Mouse (Mus musculus) liver, embryonic 12.5 days (tissue): ENCODE data around the gene Pou2af1. TPM values are rescaled to one million over a fixed set of nuclear protein-coding genes. Genes with fewer than 3 reads are reported as not detected.

ENCODE experiments used
- ATAC-seq: fragments of 200-750 bp; cut with Nextera tagmentation; 2 replicates; pipeline ENCODE4 v1.8.0; 2017; ENCODE audit warnings: moderate number of reproducible peaks, mild to moderate bottlenecking, moderate library complexity
- H3K27ac ChIP-seq: fragments of 300-500 bp; sonication (generic); 2 replicates; pipeline ENCODE4 v1.5.1; 2016; ENCODE audit warnings: mild to moderate bottlenecking
- H3K27me3 ChIP-seq: fragments of 300-500 bp; sonication (generic); replicated peaks from 2 replicates; pipeline ENCODE4 v1.6.1; 2016; ENCODE audit warnings: mild to moderate bottlenecking, moderate library complexity
- H3K36me3 ChIP-seq: fragments of 300-500 bp; sonication (generic); 2 replicates; pipeline ENCODE4 v1.6.1; 2016; ENCODE audit warnings: mild to moderate bottlenecking, moderate library complexity
- H3K4me1 ChIP-seq: fragments of 300-500 bp; sonication (generic); 2 replicates; pipeline ENCODE4 v1.6.1; 2016
- H3K4me2 ChIP-seq: fragments of 300-500 bp; sonication (generic); 2 replicates; pipeline ENCODE4 v1.6.1; 2016; ENCODE audit warnings: mild to moderate bottlenecking, moderate library complexity
- H3K4me3 ChIP-seq: fragments of 300-500 bp; sonication (generic); 2 replicates; pipeline ENCODE4 v1.5.1; 2016; ENCODE audit warnings: mild to moderate bottlenecking, moderate library complexity
- H3K9ac ChIP-seq: fragments of 300-500 bp; sonication (generic); 2 replicates; pipeline ENCODE4 v1.6.1; 2016; ENCODE audit warnings: mild to moderate bottlenecking, moderate library complexity
- H3K9me3 ChIP-seq: fragments of 300-500 bp; sonication (generic); replicated peaks from 2 replicates; pipeline ENCODE4 v1.6.1; 2016; ENCODE audit warnings: mild to moderate bottlenecking, moderate library complexity
- WGBS: fragments of 180-500 bp; shearing (Covaris S2); methylation state at CpG from one replicate; pipeline ENCODE4 v1.1.7; 2016; ENCODE audit not compliant: insufficient replicate concordance; 5-methylcytosine and 5-hydroxymethylcytosine counted together
- polyA plus RNA-seq: library from polyadenylated mRNA; unstranded; fragments of >200 nt; fragmentation: Nextera tagmentation; extraction: Ambion mirVana; gene quantifications from 2 replicates; pipeline ENCODE4 v1.2.1, GENCODE M21; 2016

The Pou2af1 gene
- polyA plus RNA-seq, 1 experiment from 2014 or later, result 0.05 TPM

DNA sequence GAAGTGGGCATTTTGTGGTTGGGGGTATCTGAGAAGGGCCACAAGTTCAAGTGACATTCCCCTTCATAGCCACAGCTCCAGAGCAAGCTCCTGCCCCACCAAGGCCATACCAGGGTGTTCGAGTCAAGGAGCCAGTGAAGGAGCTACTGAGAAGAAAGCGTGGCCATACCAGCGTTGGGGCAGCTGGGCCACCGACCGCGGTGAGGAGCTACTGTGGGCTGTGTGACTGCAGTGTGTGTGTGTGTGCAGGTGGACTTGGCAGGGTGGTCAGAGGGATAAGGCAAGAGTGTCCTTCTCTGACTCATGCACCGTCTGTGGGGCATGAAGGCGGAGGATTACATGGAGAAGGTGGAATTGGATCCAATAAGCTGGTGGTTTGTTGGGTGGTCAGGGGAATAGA, 18.7 kb downstream of the Pou2af1 start:
- Histone ChIP-seq H3K9ac (no peak overlapping the region), H3K27me3 (no peaks in the 10 kb centered on the region), H3K27ac (no peak overlapping the region), H3K9me3 (no peaks in the 10 kb centered on the region), H3K4me2 (no peak overlapping the region), H3K4me1 (no peaks in the 10 kb centered on the region), H3K4me3 (no peak overlapping the region), H3K36me3 (no peaks in the 10 kb centered on the region)
- ATAC-seq, result no peak
- WGBS, result 82% methylated on average over 8 of the region's 8 CpGs

DNA sequence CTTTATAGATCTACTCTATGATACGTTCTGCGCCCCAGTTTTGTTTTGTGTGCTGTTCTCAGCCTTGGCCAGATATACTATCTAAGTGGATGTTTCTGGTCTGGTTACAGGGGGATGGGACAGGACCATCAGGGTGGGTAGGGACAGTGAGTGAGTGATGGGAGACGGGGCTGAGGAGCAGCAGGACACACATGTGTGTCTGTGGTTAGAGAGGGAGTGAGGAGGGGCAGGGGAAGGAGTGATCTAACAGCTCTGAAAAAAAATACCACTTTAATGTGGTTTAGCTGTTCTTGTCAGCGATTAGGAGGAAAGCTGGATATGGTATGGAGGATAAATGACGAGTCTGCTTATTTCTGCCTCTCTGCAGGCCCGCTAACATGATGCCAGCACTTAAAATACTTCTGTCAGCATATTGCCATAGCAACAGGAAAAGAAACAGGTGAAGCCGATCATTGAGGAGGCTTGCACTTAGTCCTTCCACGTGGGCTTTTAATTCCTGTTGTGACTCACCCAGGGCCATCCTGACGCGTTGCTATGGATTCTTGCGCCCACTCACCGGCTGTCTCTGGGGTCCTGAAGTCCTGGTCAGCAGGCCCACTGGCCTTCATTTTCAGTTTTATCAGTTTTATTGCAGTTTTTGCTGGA, 25.4 kb downstream of the Pou2af1 start:
- Histone ChIP-seq H3K4me1 (no peaks in the 10 kb centered on the region), H3K27ac (no peak overlapping the region), H3K4me2 (no peak overlapping the region), H3K36me3 (no peaks in the 10 kb centered on the region), H3K27me3 (no peaks in the 10 kb centered on the region), H3K4me3 (no peak overlapping the region), H3K9ac (no peak overlapping the region), H3K9me3 (no peaks in the 10 kb centered on the region)
- ATAC-seq, result no peak
- 38% methylated on average over 12 of the region's 12 CpGs for WGBS

DNA sequence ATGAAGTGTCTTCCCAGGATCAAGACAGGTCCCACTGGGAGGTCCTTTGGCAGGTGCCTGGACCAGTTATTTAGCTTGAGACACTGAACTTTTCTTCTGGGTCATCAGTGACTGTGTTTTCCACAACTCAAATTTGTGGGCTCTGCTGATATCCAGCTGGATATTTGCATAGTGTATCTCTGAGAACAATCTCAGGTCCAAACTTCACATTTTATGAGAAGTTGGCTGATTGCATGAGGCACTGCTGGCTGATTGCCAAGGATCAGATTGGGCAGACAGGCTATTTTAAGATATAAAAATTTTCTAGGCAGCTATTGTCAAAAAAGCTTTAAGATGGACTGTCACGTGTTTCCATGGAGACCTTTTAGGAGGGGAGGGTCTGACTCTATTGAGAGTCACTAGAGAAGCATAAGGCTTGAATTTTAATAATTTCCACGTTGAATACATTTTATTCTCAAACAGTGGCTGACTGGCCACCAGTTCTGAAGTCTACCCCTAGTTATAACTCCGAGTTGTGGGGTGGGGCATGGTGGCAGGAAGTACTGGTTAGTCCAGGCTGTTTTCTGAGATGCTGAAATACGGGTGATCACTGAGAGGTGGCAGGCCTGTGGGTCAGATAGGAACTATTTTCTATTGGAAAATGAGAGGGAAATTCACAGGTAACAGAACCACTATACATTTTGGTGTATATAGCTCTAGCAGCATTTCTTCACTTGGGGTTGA, 43.4 kb downstream of the Pou2af1 start:
- Histone ChIP-seq H3K9me3 (no peaks in the 10 kb centered on the region), H3K27me3 (no peaks in the 10 kb centered on the region), H3K4me1 (no peaks in the 10 kb centered on the region), H3K4me2 (no peak overlapping the region), H3K36me3 (no peaks in the 10 kb centered on the region), H3K27ac (no peak overlapping the region), H3K4me3 (no peak overlapping the region), H3K9ac (no peak overlapping the region)
- 41% methylated on average over 4 of the region's 4 CpGs for WGBS
- ATAC-seq, result no peak

DNA sequence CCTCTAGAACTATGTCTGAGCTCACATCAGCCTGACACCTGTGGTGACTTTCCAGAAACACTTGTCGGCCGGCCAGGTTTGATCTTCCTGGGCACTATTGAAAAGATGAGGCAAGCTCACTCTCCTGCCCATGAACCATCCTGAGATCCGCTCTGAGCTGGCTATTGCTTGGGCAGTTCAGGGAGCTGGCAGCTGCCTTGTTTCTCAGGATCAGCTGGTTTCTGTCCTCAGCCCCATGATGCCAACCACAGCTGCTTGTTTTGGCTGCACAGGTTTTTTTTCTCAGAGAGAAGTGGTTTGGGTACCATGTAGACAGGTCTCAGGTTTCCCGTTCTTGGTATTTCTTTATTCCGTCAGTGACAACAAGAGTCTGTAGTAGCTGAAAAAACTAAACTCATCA, 44.9 kb downstream of the Pou2af1 start:
- WGBS, result 69% methylated on average over 5 of the region's 5 CpGs
- Histone ChIP-seq H3K36me3 (no peaks in the 10 kb centered on the region), H3K4me3 (no peak overlapping the region), H3K4me2 (no peak overlapping the region), H3K27me3 (no peaks in the 10 kb centered on the region), H3K9ac (no peak overlapping the region), H3K27ac (no peak overlapping the region), H3K4me1 (no peaks in the 10 kb centered on the region), H3K9me3 (no peaks in the 10 kb centered on the region)
- ATAC-seq, result no peak

DNA sequence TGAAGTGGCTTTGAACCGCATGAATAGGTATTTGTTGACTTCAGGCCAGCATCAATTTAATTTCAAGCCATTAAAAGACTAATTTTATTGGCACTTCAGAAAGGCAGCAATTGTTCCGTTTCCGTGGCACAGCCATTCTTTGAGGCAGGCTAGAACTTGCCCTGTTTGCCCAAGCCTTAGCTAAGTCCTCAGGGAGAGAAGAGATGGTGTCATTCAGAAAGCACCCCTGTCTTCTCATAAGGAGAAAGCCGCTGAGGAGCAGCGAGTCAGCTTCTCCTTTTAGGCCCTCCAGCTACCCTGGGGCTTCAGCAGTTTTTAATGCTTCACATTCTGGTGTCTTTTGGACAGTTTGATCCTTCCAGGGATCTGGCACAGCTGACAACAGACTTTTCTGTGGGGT, 55.3 kb downstream of the Pou2af1 start:
- no peak overlapping the region for H3K4me3 ChIP-seq
- H3K36me3 ChIP-seq, result no peaks in the 10 kb centered on the region
- H3K9ac ChIP-seq, result no peak overlapping the region
- no peaks in the 10 kb centered on the region for H3K4me1 ChIP-seq
- WGBS, result 61% methylated on average over 5 of the region's 5 CpGs
- H3K27ac ChIP-seq, result no peak overlapping the region
- H3K27me3 ChIP-seq, result no peaks in the 10 kb centered on the region
- H3K9me3 ChIP-seq, result no peaks in the 10 kb centered on the region
- no peak for ATAC-seq
- no peak overlapping the region for H3K4me2 ChIP-seq

DNA sequence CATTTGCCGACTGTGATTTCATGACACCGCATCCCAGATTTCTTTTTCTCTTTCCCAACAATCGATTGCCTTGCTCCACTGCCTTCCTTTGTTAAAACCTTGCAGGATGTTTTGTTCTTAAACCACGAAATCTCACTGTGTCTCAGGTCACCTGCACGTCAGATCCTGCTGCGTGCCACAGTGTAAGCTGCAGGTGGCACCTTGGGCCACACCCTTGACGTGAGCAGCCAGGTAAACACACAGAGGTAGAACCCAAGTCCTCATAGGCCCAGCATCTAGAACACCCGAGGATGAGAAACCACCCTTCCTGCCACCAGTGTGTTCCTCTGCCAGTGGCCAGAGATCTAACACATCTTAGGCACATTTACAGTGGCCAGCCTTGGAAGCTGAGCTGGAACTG, 57.6 kb downstream of the Pou2af1 start:
- ATAC-seq, result no peak
- H3K9me3 ChIP-seq, result no peaks in the 10 kb centered on the region
- H3K27ac ChIP-seq, result no peak overlapping the region
- H3K9ac ChIP-seq, result no peak overlapping the region
- no peaks in the 10 kb centered on the region for H3K36me3 ChIP-seq
- no peak overlapping the region for H3K4me3 ChIP-seq
- no peak overlapping the region for H3K4me2 ChIP-seq
- H3K27me3 ChIP-seq, result no peaks in the 10 kb centered on the region
- H3K4me1 ChIP-seq, result no peaks in the 10 kb centered on the region
- 65% methylated on average over 8 of the region's 8 CpGs for WGBS

DNA sequence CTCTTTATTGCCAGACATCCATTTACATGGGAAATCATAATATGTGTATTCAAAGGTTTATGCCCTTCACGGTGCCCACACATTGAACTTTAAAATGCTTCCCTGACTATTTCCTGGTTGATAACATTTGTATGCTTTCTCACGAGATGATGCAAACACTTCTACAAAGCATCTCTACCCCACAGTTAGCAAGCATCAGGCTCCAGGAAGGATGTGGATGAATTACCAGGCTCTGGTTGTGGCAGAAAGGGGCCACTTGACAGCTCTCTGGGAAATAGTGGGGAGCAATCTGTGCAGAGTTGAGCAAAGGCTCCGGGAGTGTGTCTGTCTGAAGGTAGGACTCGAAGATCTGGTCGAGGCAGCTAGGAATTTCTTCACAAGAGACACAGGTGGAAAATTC, 58.6 kb downstream of the Pou2af1 start:
- no peak for ATAC-seq
- Histone ChIP-seq H3K27ac (no peak overlapping the region), H3K4me2 (no peak overlapping the region), H3K4me1 (no peaks in the 10 kb centered on the region), H3K27me3 (peaks cover 5% of the 10 kb centered on the region), H3K9ac (no peak overlapping the region), H3K36me3 (no peaks in the 10 kb centered on the region), H3K9me3 (no peaks in the 10 kb centered on the region), H3K4me3 (no peak overlapping the region)
- 41% methylated on average over 5 of the region's 5 CpGs for WGBS

DNA sequence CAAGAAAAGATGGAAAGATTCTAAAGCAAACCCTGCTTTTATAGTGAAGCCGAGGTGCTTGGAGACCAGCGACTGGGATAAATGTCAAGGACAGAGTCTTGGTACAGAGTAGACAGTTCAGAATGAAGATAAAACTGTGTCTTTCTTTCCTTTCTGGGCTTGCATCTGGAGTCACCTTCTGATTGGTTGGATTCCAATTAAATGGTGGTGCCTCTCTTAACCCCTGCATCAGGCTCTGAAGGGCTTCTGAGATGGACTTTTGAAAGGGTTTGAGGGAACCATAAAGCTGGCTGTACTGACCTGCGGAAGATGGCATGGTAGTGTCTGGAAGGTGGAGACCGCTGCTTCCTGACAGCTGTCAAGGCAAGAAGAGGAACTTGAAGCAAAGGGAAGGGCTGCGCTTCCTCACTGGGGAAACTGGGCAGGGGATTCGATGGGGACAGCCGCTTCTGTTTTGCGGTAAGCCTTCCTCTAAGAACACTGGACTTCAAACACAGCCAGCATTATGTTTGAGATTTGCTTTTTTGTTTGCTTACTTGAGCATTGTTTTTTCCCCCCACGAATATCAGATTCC, 60.2 kb downstream of the Pou2af1 start:
- no peaks in the 10 kb centered on the region for H3K9me3 ChIP-seq
- H3K4me1 ChIP-seq, result 0 out of 2 replicates have a peak, but pooled peaks cover 4% of the 10 kb centered on the region
- no peak overlapping the region for H3K4me3 ChIP-seq
- H3K4me2 ChIP-seq, result no peak overlapping the region
- peaks cover 21% of the 10 kb centered on the region for H3K27me3 ChIP-seq
- WGBS, result 24% methylated on average over 9 of the region's 9 CpGs
- no peak for ATAC-seq
- no peak overlapping the region for H3K27ac ChIP-seq
- H3K36me3 ChIP-seq, result no peaks in the 10 kb centered on the region
- no peak overlapping the region for H3K9ac ChIP-seq

DNA sequence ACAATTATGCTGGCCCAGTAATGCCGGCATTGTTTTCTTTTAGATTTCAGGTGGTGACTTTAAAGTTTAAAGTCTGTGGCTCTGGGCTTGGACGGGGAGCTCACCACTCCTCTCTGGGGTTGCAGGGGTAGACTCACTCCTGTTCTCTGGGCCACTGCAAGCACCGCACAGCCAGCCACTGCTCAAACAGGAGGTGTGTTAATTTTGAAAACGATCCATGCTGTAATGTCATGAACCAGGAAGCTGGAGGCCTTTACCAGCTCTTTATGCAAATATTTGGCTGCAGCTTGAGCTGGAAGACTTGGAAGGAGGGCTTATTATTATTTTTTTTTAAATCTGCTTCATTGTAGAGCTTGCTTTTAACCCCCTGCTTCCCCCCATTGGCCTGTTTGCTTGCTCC, 61.2 kb downstream of the Pou2af1 start:
- H3K9ac ChIP-seq, result no peak overlapping the region
- H3K36me3 ChIP-seq, result no peaks in the 10 kb centered on the region
- peaks cover 31% of the 10 kb centered on the region for H3K27me3 ChIP-seq
- no peak for ATAC-seq
- no peak overlapping the region for H3K4me2 ChIP-seq
- 26% methylated on average over 4 of the region's 4 CpGs for WGBS
- H3K9me3 ChIP-seq, result no peaks in the 10 kb centered on the region
- no peak overlapping the region for H3K27ac ChIP-seq
- 0 out of 2 replicates have a peak, but pooled peaks cover 4% of the 10 kb centered on the region for H3K4me1 ChIP-seq
- no peak overlapping the region for H3K4me3 ChIP-seq

DNA sequence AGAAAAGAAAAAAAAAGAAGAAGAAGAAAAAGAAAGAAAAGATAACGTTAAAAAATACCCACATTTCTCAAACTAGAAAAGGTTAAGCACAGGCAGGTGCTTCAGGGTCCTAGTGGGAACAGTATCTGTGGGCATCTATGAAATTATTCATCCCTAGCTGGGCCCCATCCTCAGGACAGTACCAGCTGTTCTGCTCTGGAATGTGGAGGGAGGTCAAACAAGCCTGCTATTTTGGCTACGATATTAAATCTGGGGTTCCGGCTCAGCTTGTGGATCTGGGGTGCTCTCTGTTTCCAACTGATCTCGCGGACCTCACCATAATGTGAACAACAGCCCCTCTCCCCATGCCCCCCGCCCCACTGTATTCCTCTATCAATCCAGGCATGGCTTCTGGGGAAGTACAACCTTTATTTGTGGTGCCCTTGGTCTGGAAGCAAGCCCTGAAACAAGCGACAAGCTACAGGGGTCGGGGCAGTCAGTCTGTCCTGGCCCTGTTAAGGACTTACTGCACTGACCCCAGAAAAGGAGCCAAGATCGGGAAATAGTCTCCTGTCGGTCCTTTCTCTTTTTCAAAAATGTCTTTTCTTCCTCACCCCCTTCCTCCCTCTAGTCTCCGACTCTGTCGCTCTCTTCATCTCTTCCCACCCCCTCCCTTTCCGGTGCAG, 64.5 kb downstream of the Pou2af1 start:
- Histone ChIP-seq H3K9ac (no peak overlapping the region), H3K27ac (no peak overlapping the region), H3K36me3 (no peaks in the 10 kb centered on the region), H3K9me3 (no peaks in the 10 kb centered on the region), H3K4me2 (peak overlapping the region; percentile 72), H3K4me1 (0 out of 2 replicates have a peak, but pooled peaks cover 4% of the 10 kb centered on the region), H3K27me3 (peaks cover 44% of the 10 kb centered on the region), H3K4me3 (peak overlapping the region; percentile 47)
- no peak for ATAC-seq
- 27% methylated on average over 13 of the region's 13 CpGs for WGBS

DNA sequence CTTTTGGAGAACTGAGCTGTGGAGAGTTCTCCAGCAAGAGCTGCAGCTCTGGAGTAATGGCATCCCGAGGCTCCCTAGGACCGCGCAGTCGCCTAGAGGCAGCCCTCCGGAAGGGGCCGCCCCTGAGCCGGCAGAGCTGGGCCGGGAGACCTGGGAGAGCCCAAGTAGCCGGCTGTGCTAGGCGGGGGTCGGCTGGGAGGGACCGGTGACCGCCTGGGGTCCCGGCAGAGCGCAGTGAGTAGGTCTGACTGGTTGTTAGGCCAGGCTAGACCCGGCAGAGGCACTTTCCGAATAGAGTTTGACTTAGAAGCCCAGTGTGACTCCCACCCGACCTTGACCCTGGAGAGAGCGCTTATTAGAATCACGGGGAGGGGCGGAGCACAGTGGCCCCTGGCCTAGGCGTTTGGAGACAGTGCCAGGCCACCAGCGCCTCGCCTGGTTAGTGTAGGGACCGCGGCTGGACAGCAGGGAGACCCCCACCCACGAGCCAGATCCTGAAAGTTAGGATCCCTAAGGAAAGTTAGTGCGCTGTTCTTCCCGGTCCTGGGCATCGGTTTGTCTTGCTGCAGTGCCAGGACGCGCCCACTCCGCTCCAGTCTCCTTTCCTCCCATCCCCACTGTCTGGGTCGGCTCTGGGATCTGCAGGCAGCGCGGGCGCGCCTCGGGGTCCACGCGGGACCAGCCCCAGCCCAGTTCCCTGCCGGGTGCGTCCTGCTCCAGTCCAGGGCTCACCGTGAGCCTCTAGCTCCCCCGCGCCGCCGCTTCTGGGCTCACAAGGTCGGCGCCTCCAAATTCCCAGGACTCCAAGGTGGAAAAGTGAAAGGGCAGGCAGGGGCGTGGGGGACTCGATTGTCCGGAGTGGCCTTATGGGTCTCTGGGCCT, 65.2 kb downstream of the Pou2af1 start, which contains the start of gene Colca2:
Gene Colca2, minus strand, starts transcription at position 70 of the 882 bp plus-strand sequence.
- Histone ChIP-seq H3K9me3 (no peaks in the 10 kb centered on the region), H3K4me1 (0 out of 2 replicates have a peak, but pooled peaks cover 4% of the 10 kb centered on the region), H3K4me2 (peak within 1 kb of the TSS; percentile 72), H3K4me3 (peak within 1 kb of the TSS; percentile 47), H3K9ac (peak within 1 kb of the TSS; percentile 44), H3K27ac (no peak within 1 kb of the TSS), H3K36me3 (no peaks in the 10 kb centered on the region), H3K27me3 (peaks cover 44% of the 10 kb centered on the region)
- under 1% methylated on average over 53 of the region's 53 CpGs for WGBS
- ATAC-seq, result peak; percentile 83
